Mouse (Mus musculus) stomach, postnatal 0 days (tissue): ENCODE measurements around the gene Fam151a.
"Not testable (repeated sequence)": the region's sequence is repeated elsewhere in the genome, so short reads cannot be mapped to it uniquely, and the experiment has no call there.

Source experiments
- CTCF ChIP-seq: IDR thresholded peaks from 2 replicates; pipeline ENCODE4 v1.5.1; 2016; ENCODE audit warnings: antibody characterized with exemption, low read depth, mild to moderate bottlenecking, moderate library complexity
- EP300 ChIP-seq: optimal IDR thresholded peaks from 2 replicates; pipeline ENCODE3; 2016; ENCODE audit warnings: antibody characterized with exemption

DNA sequence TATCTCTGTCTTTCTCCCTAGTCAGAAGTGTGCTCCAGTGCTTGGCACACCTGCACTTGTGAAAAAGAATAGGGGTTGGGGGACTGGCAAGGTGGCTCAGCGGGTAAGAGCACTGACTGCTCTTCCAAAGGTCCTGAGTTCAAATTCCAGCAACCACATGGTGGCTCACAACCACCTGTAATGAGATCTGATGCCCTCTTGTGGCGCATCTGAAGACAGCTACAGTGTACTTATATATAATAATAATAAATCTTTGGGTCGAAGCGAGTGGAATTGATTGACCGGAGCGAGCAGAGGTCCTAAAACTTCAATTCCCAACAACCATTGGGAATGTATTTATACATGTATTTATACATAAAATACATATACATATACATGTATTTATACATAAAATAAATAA lies 42.1 kb downstream of the Fam151a start:
- not testable (repeated sequence) for TF ChIP-seq EP300
- TF ChIP-seq CTCF = peak; percentile 33
